Mouse (Mus musculus) intestine, embryonic 14.5 days (tissue): ENCODE data around the gene Ermp1. TPM values are rescaled to one million over a fixed set of nuclear protein-coding genes. Genes with fewer than 3 reads are reported as not detected.
"Not testable (repeated sequence)": the region's sequence is repeated elsewhere in the genome, so short reads cannot be mapped to it uniquely, and the experiment has no call there.

Experiments used
- ATAC-seq: fragments of 200-750 bp; cut with Nextera tagmentation; replicated peaks from 2 replicates; pipeline ENCODE4 v1.8.0; 2017; ENCODE audit warnings: low read depth, moderate number of reproducible peaks, moderate TSS enrichment, moderate library complexity; ENCODE audit not compliant: low FRiP score, low TSS enrichment
- DNase-seq: peaks from one replicate; pipeline ENCODE4 v3.0.0-alpha.2; 2018; ENCODE audit warnings: low spot score
- H3K27ac ChIP-seq: fragments of 300-500 bp; sonication (generic); 2 replicates; pipeline ENCODE4 v1.5.1; 2014; ENCODE audit warnings: low read depth, mild to moderate bottlenecking, control low read depth
- H3K27me3 ChIP-seq: fragments of 300-500 bp; sonication (generic); replicated peaks from 2 replicates; pipeline ENCODE4 v1.6.1; 2014; ENCODE audit warnings: low read length, control low read depth; ENCODE audit not compliant: control insufficient read depth, insufficient read depth
- H3K36me3 ChIP-seq: fragments of 300-500 bp; sonication (generic); 2 replicates; pipeline ENCODE4 v1.6.1; 2014; ENCODE audit warnings: low read length, control low read depth; ENCODE audit not compliant: control insufficient read depth, insufficient read depth
- H3K4me1 ChIP-seq: fragments of 300-500 bp; sonication (generic); replicated peaks from 2 replicates; pipeline ENCODE4 v1.6.1; 2014; ENCODE audit warnings: low read length, control low read depth, mixed read lengths; ENCODE audit not compliant: control insufficient read depth, insufficient read depth
- H3K4me2 ChIP-seq: fragments of 300-500 bp; sonication (generic); 2 replicates; pipeline ENCODE4 v1.6.1; 2014; ENCODE audit warnings: low read length
- H3K4me3 ChIP-seq: fragments of 300-500 bp; sonication (generic); 2 replicates; pipeline ENCODE4 v1.5.1; 2014; ENCODE audit warnings: low read depth, low read length, control low read depth, mixed read lengths
- H3K9ac ChIP-seq: fragments of 300-500 bp; sonication (generic); 2 replicates; pipeline ENCODE4 v1.6.1; 2014; ENCODE audit warnings: mild to moderate bottlenecking, low read length
- H3K9me3 ChIP-seq: fragments of 300-500 bp; sonication (generic); 2 replicates; pipeline ENCODE4 v1.6.1; 2016; ENCODE audit warnings: low read length, control low read depth; ENCODE audit not compliant: control insufficient read depth
- WGBS: fragments of 180-500 bp; shearing (Covaris S2); extraction: QIAGEN DNeasy Blood & Tissue Kit; methylation state at CpG from one replicate; pipeline ENCODE4 v1.1.7; 2014; 5-methylcytosine and 5-hydroxymethylcytosine counted together
- polyA plus RNA-seq: library from polyadenylated mRNA; unstranded; fragments of >200 nt; fragmentation: Nextera tagmentation; extraction: Ambion mirVana; gene quantifications from 2 replicates; pipeline ENCODE4 v1.2.1, GENCODE M21; 2014

Ermp1 gene
- polyA plus RNA-seq, 1 experiment from 2014 or later, result 8.9 TPM

DNA sequence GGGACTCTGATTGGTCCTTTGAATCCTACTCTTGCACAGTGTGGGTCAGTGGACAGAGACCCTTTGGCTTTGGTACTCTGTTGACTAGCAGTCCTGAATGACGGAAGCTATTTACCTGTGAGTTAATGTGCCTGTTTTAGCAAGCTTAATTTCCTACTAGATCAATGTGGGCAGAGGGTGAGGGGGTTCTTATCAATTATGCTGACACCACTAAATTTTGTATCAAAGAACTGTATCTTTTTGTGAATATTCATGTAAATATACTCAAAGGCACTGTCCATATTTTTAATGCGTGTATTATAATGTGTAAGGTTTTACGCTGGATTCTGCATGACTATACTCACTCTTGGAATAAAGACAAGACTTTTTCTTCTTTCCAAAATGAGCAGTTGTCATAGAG lies 43.6 kb downstream of the Ermp1 start:
- H3K9me3 ChIP-seq, result no peaks in the 10 kb centered on the region
- WGBS, result 95% methylated on average over 3 of the region's 3 CpGs
- H3K4me1 ChIP-seq, result no peaks in the 10 kb centered on the region
- no peaks in the 10 kb centered on the region for H3K27me3 ChIP-seq
- no peak overlapping the region for H3K27ac ChIP-seq
- peaks cover 57% of the 10 kb centered on the region for H3K36me3 ChIP-seq
- ATAC-seq (no peak), DNase-seq (no peak)
- H3K9ac ChIP-seq, result no peak overlapping the region
- no peak overlapping the region for H3K4me3 ChIP-seq
- H3K4me2 ChIP-seq, result no peak overlapping the region

DNA sequence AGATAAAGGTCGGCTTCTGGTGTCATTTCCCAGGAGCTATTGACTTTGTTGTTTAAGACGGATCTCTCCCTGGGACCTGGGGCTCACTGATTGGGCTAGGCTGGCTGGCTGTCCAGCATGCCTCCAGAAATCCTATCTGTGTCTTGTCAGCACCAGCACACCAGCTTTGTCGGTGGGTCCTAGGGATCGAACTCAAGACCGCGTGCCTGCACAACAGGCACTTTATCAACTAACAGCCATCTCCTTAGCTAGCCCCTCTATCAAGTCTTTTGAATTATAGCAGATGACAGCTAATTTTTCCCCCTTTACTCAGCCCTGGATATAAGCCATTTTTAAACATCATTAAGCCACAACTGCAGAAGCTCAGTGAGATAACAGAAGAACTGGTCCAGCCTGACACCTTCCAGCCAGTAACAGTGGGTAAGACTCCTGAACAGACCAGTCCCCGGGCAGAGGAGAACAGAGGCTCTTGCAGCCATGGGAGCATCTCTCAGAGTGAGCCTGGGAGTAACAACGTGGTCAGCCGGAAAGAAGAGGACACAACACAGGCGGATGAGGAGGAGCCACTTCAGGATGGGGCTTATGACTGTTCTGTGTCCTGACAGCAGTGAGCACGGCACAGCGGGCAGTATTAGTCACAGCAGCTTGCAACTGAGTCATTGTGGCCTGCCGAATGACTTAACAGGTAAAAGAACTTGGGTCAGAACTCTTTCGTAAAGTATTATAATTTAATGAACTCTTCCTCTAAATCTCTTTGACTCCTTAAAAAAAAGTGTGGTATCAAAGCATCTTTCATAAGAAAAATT lies 44.5 kb downstream of the Ermp1 start:
- Histone ChIP-seq H3K9me3 (no peaks in the 10 kb centered on the region), H3K27ac (no peak overlapping the region), H3K36me3 (peaks cover 66% of the 10 kb centered on the region), H3K9ac (no peak overlapping the region), H3K27me3 (no peaks in the 10 kb centered on the region), H3K4me1 (no peaks in the 10 kb centered on the region), H3K4me3 (no peak overlapping the region), H3K4me2 (no peak overlapping the region)
- 86% methylated on average over 14 of the region's 14 CpGs for WGBS
- DNase-seq, result no peak
- ATAC-seq, result no peak

DNA sequence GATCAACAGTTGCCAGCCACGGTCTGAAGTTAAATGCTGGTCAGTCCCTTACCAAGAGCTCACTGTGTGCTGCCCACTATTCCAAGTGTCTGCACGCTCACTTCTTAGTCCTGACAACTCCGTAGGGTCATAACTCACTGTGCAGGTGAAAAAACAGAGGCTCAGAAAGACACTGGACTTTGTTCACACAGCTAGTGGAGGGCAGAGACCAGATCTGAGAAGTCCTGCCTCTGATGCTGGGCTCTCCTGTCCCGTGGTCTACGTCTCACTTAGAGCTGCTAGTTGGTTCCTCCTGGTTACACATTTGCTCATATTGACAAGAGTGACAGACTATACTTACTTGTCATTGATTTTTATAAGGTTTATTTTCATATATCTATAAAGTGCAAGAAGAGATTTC lies 49.2 kb downstream of the Ermp1 start:
- peaks cover 81% of the 10 kb centered on the region for H3K36me3 ChIP-seq
- no peak for ATAC-seq
- 89% methylated on average over 5 of the region's 5 CpGs for WGBS

DNA sequence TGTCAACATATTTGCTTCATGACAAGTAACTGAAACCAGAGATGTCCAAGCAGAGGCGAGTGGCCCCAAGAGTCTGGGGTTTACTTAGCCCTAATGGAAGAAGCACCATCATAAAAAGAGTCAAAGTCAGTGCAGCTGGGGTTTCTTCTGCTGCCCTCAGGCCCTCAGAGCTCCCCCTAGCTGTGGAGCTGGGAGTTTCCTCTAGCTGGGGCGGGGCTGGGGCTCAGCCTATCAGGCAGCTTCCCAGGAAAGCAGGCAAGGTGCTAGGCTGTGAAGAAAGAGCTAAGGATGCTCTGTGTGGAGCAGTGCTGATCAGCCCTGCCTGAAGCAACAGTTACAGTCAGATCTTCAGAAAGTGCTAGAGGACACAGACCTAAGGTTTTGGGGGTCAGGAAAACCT lies 51.2 kb downstream of the Ermp1 start:
- Histone ChIP-seq H3K4me3 (no peak overlapping the region), H3K27ac (no peak overlapping the region), H3K4me1 (no peaks in the 10 kb centered on the region), H3K9ac (no peak overlapping the region), H3K27me3 (no peaks in the 10 kb centered on the region), H3K4me2 (no peak overlapping the region), H3K9me3 (no peaks in the 10 kb centered on the region), H3K36me3 (peaks cover 63% of the 10 kb centered on the region)
- WGBS, result 94% methylated on average over 2 of the region's 2 CpGs
- DNase-seq, result no peak
- no peak for ATAC-seq

More for the DNA sequence above, 49.2 kb downstream of the Ermp1 start:
- H3K9ac ChIP-seq, result no peak overlapping the region
- H3K4me3 ChIP-seq, result no peak overlapping the region
- no peaks in the 10 kb centered on the region for H3K27me3 ChIP-seq
- no peak overlapping the region for H3K27ac ChIP-seq
- no peak for DNase-seq
- no peak overlapping the region for H3K4me2 ChIP-seq
- no peaks in the 10 kb centered on the region for H3K9me3 ChIP-seq
- no peaks in the 10 kb centered on the region for H3K4me1 ChIP-seq

DNA sequence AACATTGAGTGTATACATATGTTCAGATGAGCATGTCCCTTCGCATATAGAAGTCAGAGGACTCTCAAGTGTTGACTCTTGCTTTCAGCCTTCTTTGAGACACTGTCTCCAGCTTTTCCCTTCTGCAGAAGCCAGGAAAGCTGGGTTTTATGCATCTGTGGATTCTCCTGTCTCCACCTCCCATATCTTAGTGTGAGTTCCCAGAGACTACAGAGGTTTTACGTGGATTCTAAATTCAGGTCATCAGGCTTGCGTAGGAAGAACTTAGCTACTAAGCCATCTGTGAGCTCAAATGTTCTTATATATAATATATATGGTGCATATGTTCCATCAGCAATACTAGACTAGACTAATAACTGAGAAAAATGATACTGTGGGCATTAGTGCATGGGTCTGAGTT lies 51.9 kb downstream of the Ermp1 start:
- DNase-seq (no peak), ATAC-seq (no peak)
- H3K27ac ChIP-seq, result no peak overlapping the region
- no peaks in the 10 kb centered on the region for H3K9me3 ChIP-seq
- 96% methylated on average over 3 of the region's 3 CpGs for WGBS
- H3K36me3 ChIP-seq, result peaks cover 59% of the 10 kb centered on the region
- H3K27me3 ChIP-seq, result no peaks in the 10 kb centered on the region
- H3K4me1 ChIP-seq, result no peaks in the 10 kb centered on the region
- no peak overlapping the region for H3K9ac ChIP-seq
- no peak overlapping the region for H3K4me2 ChIP-seq
- H3K4me3 ChIP-seq, result no peak overlapping the region

DNA sequence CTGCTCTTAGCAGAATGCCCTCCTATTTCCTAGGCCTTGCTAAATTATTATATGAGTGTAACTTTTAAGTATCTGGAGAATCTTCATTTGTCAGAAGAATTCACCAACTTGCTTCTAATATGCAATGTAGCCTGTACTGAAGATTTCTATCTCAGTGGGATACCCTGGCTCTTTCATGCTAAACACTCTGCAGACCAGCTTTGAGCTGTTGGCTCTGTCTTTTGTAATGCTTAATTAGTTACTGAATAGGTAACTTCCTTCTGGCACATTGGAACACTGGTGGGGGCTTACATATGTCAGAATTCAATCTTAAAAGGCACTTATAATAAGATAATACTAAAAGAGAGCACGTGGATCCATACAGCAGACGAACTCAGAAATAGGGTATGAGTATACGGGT lies 54.4 kb downstream of the Ermp1 start:
- H3K9me3 ChIP-seq, ATAC-seq, H3K9ac ChIP-seq, H3K4me2 ChIP-seq, H3K4me3 ChIP-seq, H3K27me3 ChIP-seq, H3K27ac ChIP-seq, DNase-seq, H3K4me1 ChIP-seq: not testable (repeated sequence)
- H3K36me3 ChIP-seq, result peaks cover 45% of the 10 kb centered on the region
- 79% methylated on average over 3 of the region's 3 CpGs for WGBS

DNA sequence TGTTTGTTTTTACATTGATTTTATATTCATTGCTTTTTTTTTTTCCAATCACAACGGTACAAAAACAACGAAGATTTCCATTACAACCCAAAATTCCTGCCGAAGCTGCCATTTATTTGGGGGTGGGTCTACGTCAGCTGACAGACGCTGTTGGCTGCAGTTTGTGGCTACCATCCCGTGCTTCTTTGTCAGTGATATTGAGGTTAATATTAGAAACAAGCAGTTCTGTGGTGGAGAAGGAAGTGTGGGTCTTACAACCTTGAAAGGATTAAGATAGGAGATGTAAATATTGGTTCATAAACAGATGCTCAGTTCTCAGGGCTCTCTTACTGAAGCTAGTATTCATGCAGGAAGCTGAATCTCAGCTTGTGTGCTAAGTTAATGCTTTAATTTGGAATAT lies 64.5 kb downstream of the Ermp1 start:
- H3K4me2 ChIP-seq, result no peak overlapping the region
- WGBS, result 81% methylated on average over 6 of the region's 6 CpGs
- no peak overlapping the region for H3K27ac ChIP-seq
- H3K9ac ChIP-seq, result no peak overlapping the region
- H3K36me3 ChIP-seq, result peaks cover 65% of the 10 kb centered on the region
- H3K4me3 ChIP-seq, result no peak overlapping the region
- no peaks in the 10 kb centered on the region for H3K9me3 ChIP-seq
- no peaks in the 10 kb centered on the region for H3K4me1 ChIP-seq
- no peaks in the 10 kb centered on the region for H3K27me3 ChIP-seq
- no peak for ATAC-seq
- DNase-seq, result no peak

DNA sequence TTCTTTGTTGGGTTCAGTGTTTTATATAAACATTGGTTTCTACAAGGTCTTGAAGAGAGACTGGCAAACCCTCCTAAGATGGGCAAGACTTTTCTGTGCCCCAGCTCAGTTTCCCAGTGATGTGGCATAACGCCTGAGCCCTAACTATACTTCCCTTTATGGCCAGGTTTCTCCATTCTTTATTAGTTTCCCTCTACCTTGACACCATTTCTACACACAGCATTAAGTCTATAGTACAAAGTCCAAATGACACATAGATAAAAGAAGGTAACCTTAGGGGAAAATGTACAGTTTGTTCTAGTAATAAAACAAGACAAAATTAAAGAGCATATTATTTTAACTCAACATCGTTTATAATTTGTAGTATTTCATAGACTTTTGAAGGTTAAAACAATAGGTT lies 65.8 kb downstream of the Ermp1 start:
- Histone ChIP-seq H3K4me3 (no peak overlapping the region), H3K36me3 (peaks cover 65% of the 10 kb centered on the region), H3K9ac (no peak overlapping the region), H3K27ac (no peak overlapping the region), H3K4me2 (no peak overlapping the region), H3K4me1 (no peaks in the 10 kb centered on the region), H3K9me3 (no peaks in the 10 kb centered on the region), H3K27me3 (no peaks in the 10 kb centered on the region)
- no peak for DNase-seq
- 86% methylated on average over 2 of the region's 2 CpGs for WGBS
- ATAC-seq, result no peak

DNA sequence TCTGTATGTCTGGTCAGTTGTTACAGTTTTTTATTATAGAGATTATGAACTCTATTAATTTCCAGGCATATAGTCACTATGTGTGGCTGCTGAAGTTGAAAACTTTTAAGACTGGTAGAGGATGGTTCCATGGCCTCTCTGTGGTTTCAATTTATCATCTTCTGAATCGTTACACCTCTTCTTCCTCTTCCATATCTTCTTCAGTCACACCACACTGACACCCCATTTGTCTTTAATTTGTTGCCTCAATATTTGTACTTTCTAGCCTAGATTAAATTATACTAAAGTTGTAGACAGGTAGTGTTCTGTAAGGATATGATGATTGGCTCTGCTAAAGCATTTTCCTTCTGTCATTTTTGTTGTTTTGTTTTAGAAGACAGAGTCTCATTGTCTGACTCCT lies 81.7 kb downstream of the Ermp1 start:
- DNase-seq (no peak), ATAC-seq (no peak)
- Histone ChIP-seq H3K9me3 (no peaks in the 10 kb centered on the region), H3K4me2 (no peak overlapping the region), H3K27me3 (no peaks in the 10 kb centered on the region), H3K9ac (no peak overlapping the region), H3K4me1 (no peaks in the 10 kb centered on the region), H3K36me3 (peaks cover 18% of the 10 kb centered on the region), H3K4me3 (no peak overlapping the region), H3K27ac (no peak overlapping the region)
- 76% methylated on average over 1 of the region's 1 CpGs for WGBS
